Mouse (Mus musculus): ENCODE data around the gene Rnf187. TPM values are rescaled to one million over a fixed set of nuclear protein-coding genes. Genes with fewer than 3 reads are reported as not detected.

Rnf187 gene
- polyA plus RNA-seq, 1 experiment, result 245 TPM

DNA sequence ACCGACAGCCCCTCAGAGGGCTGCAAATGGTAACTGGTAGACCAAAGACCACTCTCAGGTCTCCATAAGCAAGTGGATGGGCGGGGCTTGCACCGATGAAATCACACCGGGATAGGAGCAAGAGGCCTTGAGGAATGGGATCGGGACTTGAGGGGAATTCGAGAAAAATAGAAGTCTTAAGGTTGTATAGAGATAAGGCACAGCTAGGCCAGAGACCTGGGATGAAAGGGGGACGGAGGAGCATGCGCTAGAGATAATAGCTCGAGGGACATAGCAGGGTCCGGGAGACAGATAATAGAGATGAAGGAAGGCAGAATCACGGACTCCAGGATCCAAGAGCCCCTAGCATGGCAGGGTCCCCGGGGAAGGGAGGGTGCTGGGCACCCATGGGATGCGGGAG lies 807 bp downstream of the Rnf187 start:
- Histone ChIP-seq H3K36me3 (ENCODE audit: control insufficient read depth, insufficient read depth) (peaks cover 31% of the 10 kb centered on the region), H3K79me2 (ENCODE audit: control insufficient read depth, insufficient read depth) (peaks cover 32% of the 10 kb centered on the region), H3ac (ENCODE audit: control insufficient read depth, insufficient read length, low read depth) (peak overlapping the region; percentile 95), H3K79me3 (ENCODE audit: low read depth) (peaks cover 18% of the 10 kb centered on the region), H3K27me3 (ENCODE audit: control insufficient read depth, insufficient read depth, insufficient read length) (no peaks in the 10 kb centered on the region), H3K4me3 (ENCODE audit: insufficient read depth, poor library complexity, severe bottlenecking) (peak overlapping the region; percentile 97)
- TF ChIP-seq CEBPB (IDR thresholded peaks at IDR 0.05; ENCODE audit: low read depth), result no peak
- no peak for TF ChIP-seq MYOD1 (IDR thresholded peaks at IDR 0.05; ENCODE audit: control insufficient read depth, insufficient read length, low read depth)
- no peak for TF ChIP-seq FOSL1 (IDR thresholded peaks at IDR 0.05; ENCODE audit: insufficient read depth, low read length, poor library complexity, severe bottlenecking)
- no peak for TF ChIP-seq MAX (IDR thresholded peaks at IDR 0.05)
- TF ChIP-seq USF1 (IDR thresholded peaks at IDR 0.05; ENCODE audit: low read depth), result no peak
- TF ChIP-seq MYOG (IDR thresholded peaks at IDR 0.05; ENCODE audit: control insufficient read depth, extremely low read depth, insufficient read length), result no peak
- no peak for TF ChIP-seq CTCF (IDR thresholded peaks at IDR 0.05; ENCODE audit: control insufficient read depth, insufficient read depth, insufficient read length)

DNA sequence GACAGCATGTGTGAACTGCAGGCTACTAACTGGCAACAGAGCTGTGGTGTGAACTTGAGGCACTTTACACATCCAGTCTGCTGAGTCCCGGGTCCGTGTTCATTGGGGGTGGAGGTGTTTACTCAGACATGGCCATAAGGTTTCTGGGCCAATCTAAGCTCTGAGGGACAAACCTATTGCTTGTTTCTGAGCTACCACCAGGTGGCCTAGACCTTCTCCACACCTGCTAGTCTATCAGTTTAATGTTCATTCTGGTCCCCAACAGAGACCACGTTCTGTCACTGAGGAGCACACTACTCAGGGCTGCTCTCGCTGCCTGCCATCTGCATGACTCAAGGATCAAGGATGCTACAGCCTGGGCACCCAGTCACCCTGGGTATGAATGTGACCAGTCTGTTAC lies 7.1 kb downstream of the Rnf187 start:
- Histone ChIP-seq H3K79me3 (ENCODE audit: low read depth) (peaks cover 4% of the 10 kb centered on the region), H3K4me3 (ENCODE audit: insufficient read depth, poor library complexity, severe bottlenecking) (no peak overlapping the region), H3ac (ENCODE audit: control insufficient read depth, insufficient read length, low read depth) (no peak overlapping the region), H3K27me3 (ENCODE audit: control insufficient read depth, insufficient read depth, insufficient read length) (no peaks in the 10 kb centered on the region), H3K79me2 (ENCODE audit: control insufficient read depth, insufficient read depth) (peaks cover 11% of the 10 kb centered on the region), H3K36me3 (ENCODE audit: control insufficient read depth, insufficient read depth) (peaks cover 43% of the 10 kb centered on the region)
- TF ChIP-seq CTCF (IDR thresholded peaks at IDR 0.05; ENCODE audit: control insufficient read depth, insufficient read depth, insufficient read length), result no peak
- no peak for TF ChIP-seq MAX (IDR thresholded peaks at IDR 0.05)
- no peak for TF ChIP-seq USF1 (IDR thresholded peaks at IDR 0.05; ENCODE audit: low read depth)
- no peak for TF ChIP-seq MYOG (IDR thresholded peaks at IDR 0.05; ENCODE audit: control insufficient read depth, extremely low read depth, insufficient read length)
- TF ChIP-seq MYOD1 (IDR thresholded peaks at IDR 0.05; ENCODE audit: control insufficient read depth, insufficient read length, low read depth), result no peak

DNA sequence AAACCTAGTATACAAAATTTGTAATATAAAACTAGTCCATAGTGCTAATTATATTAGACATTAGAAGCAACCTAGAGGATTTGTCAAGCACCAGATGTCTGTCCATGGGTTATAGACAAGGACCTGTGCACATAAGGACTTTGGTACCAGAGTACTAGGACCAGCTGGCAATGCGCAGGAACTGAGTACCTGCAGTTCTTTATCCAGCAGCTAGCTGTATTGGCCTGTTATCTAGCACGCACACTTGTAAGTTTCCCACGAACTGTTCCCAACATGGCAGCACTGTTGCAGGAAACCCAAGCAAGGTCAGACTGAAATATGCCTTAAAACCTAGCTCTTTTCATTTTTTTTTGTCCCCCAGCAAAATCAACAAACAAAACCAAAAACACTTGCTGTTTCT lies 8.5 kb downstream of the Rnf187 start:
- Histone ChIP-seq H3K4me3 (ENCODE audit: insufficient read depth, poor library complexity, severe bottlenecking) (no peak overlapping the region), H3ac (ENCODE audit: control insufficient read depth, insufficient read length, low read depth) (no peak overlapping the region), H3K79me3 (ENCODE audit: low read depth) (no peaks in the 10 kb centered on the region), H3K36me3 (ENCODE audit: control insufficient read depth, insufficient read depth) (peaks cover 31% of the 10 kb centered on the region), H3K79me2 (ENCODE audit: control insufficient read depth, insufficient read depth) (no peaks in the 10 kb centered on the region), H3K27me3 (ENCODE audit: control insufficient read depth, insufficient read depth, insufficient read length) (no peaks in the 10 kb centered on the region)
- TF ChIP-seq CEBPB (IDR thresholded peaks at IDR 0.05; ENCODE audit: low read depth) (no peak), MAX (IDR thresholded peaks at IDR 0.05) (no peak), MYOG (IDR thresholded peaks at IDR 0.05; ENCODE audit: control insufficient read depth, extremely low read depth, insufficient read length) (no peak), USF1 (IDR thresholded peaks at IDR 0.05; ENCODE audit: low read depth) (no peak), MYOD1 (IDR thresholded peaks at IDR 0.05; ENCODE audit: control insufficient read depth, insufficient read length, low read depth) (no peak), CTCF (IDR thresholded peaks at IDR 0.05; ENCODE audit: control insufficient read depth, insufficient read depth, insufficient read length) (no peak), FOSL1 (IDR thresholded peaks at IDR 0.05; ENCODE audit: insufficient read depth, low read length, poor library complexity, severe bottlenecking) (no peak)

DNA sequence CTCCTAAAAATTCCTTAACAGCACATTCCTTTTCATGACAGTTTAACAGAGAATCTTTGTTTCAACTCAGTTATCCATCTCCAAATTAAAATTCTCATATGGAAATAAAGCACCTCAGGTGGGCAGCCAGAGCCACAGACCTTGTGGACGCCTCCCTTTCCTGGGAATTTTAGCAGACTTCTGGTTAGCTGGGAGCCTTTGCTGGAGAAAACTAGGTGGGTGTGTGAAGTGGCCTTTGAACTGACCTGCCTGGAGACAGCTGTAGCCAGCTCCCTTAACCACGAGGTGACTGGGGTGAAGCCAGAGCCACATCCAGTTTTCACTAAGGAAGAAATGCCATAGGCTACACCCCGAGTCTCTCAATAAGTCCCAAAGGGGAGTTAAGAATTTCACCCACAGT lies 9.1 kb downstream of the Rnf187 start:
- TF ChIP-seq MAX (IDR thresholded peaks at IDR 0.05), result no peak
- TF ChIP-seq USF1 (IDR thresholded peaks at IDR 0.05; ENCODE audit: low read depth), result no peak
- TF ChIP-seq CTCF (IDR thresholded peaks at IDR 0.05; ENCODE audit: control insufficient read depth, insufficient read depth, insufficient read length), result no peak
- no peak for TF ChIP-seq MYOG (IDR thresholded peaks at IDR 0.05; ENCODE audit: control insufficient read depth, extremely low read depth, insufficient read length)
- no peak for TF ChIP-seq CEBPB (IDR thresholded peaks at IDR 0.05; ENCODE audit: low read depth)
- no peak for TF ChIP-seq MYOD1 (IDR thresholded peaks at IDR 0.05; ENCODE audit: control insufficient read depth, insufficient read length, low read depth)
- TF ChIP-seq FOSL1 (IDR thresholded peaks at IDR 0.05; ENCODE audit: insufficient read depth, low read length, poor library complexity, severe bottlenecking), result no peak
- Histone ChIP-seq H3K27me3 (ENCODE audit: control insufficient read depth, insufficient read depth, insufficient read length) (no peaks in the 10 kb centered on the region), H3K36me3 (ENCODE audit: control insufficient read depth, insufficient read depth) (peaks cover 30% of the 10 kb centered on the region), H3K79me3 (ENCODE audit: low read depth) (no peaks in the 10 kb centered on the region), H3K79me2 (ENCODE audit: control insufficient read depth, insufficient read depth) (no peaks in the 10 kb centered on the region), H3K4me3 (ENCODE audit: insufficient read depth, poor library complexity, severe bottlenecking) (no peak overlapping the region), H3ac (ENCODE audit: control insufficient read depth, insufficient read length, low read depth) (no peak overlapping the region)

DNA sequence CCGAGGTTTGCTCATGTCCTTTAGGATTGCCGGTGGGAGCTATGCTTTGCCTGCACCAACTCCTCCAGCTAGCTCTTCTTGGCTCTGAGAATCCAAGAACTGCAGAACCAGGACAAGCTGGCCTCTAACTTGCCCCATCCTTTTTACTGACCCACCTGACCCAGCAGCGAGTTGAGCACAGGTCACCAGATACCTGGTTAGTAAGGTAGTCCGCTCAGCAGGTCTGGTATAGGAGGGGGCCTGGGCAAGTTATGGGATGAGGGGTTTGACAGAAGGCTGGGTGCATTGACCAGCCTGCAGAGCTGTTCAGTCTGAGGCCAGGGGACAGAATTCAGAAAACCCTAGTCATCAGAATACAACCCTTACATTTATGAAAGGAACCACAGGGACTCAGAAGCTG lies 9.7 kb downstream of the Rnf187 start:
- Histone ChIP-seq H3K27me3 (ENCODE audit: control insufficient read depth, insufficient read depth, insufficient read length) (no peaks in the 10 kb centered on the region), H3K36me3 (ENCODE audit: control insufficient read depth, insufficient read depth) (peaks cover 25% of the 10 kb centered on the region), H3ac (ENCODE audit: control insufficient read depth, insufficient read length, low read depth) (no peak overlapping the region), H3K79me3 (ENCODE audit: low read depth) (no peaks in the 10 kb centered on the region), H3K79me2 (ENCODE audit: control insufficient read depth, insufficient read depth) (no peaks in the 10 kb centered on the region), H3K4me3 (ENCODE audit: insufficient read depth, poor library complexity, severe bottlenecking) (no peak overlapping the region)
- TF ChIP-seq MYOD1 (IDR thresholded peaks at IDR 0.05; ENCODE audit: control insufficient read depth, insufficient read length, low read depth), result no peak
- no peak for TF ChIP-seq MYOG (IDR thresholded peaks at IDR 0.05; ENCODE audit: control insufficient read depth, extremely low read depth, insufficient read length)
- no peak for TF ChIP-seq CTCF (IDR thresholded peaks at IDR 0.05; ENCODE audit: control insufficient read depth, insufficient read depth, insufficient read length)
- TF ChIP-seq USF1 (IDR thresholded peaks at IDR 0.05; ENCODE audit: low read depth), result no peak
- no peak for TF ChIP-seq FOSL1 (IDR thresholded peaks at IDR 0.05; ENCODE audit: insufficient read depth, low read length, poor library complexity, severe bottlenecking)
- TF ChIP-seq MAX (IDR thresholded peaks at IDR 0.05), result no peak
- no peak for TF ChIP-seq CEBPB (IDR thresholded peaks at IDR 0.05; ENCODE audit: low read depth)

All from C2C12 (cell line).